Mouse (Mus musculus): ENCODE results near the gene Commd2. TPM values are rescaled to one million over a fixed set of nuclear protein-coding genes. Genes with fewer than 3 reads are reported as not detected.

Gene Commd2
- polyA plus RNA-seq, 1 experiment from 2014 or later, result 87.0 TPM

- Histone ChIP-seq H3K4me3 (no peak overlapping the region), H3K4me1 (replicated peaks) (no peaks in the 10 kb centered on the region), H3K9ac (no peak overlapping the region), H3K36me3 (no peaks in the 10 kb centered on the region), H3K9me3 (no peaks in the 10 kb centered on the region), H3K4me2 (no peak overlapping the region), H3K27me3 (0 out of 2 replicates have a peak, but pooled peaks cover 3% of the 10 kb centered on the region), H3K27ac (replicated peaks) (no peak overlapping the region)
- ATAC-seq (ENCODE audit: low read depth), result no peak
- WGBS, result 77% methylated on average over 6 of the region's 6 CpGs
These were observed 7.1 kb upstream of the Commd2 start for GRCm38 (mm10) chr3:57658608-57659007.

- WGBS, result 90% methylated on average over 3 of the region's 3 CpGs
- no peak overlapping the region for H3K4me2 ChIP-seq
- H3K4me3 ChIP-seq, result no peak overlapping the region
- no peak overlapping the region for H3K27ac ChIP-seq (replicated peaks)
- H3K4me1 ChIP-seq (replicated peaks), result peaks cover 7% of the 10 kb centered on the region
- no peak for ATAC-seq (ENCODE audit: low read depth)
- H3K9ac ChIP-seq, result no peak overlapping the region
- no peaks in the 10 kb centered on the region for H3K9me3 ChIP-seq
- peaks cover 10% of the 10 kb centered on the region; the same call in 1 of the 2 replicates for H3K36me3 ChIP-seq
- peaks cover 7% of the 10 kb centered on the region; the same call in 1 of the 2 replicates for H3K27me3 ChIP-seq
These were observed 2.1 kb upstream of the Commd2 start for GRCm38 (mm10) chr3:57653646-57654045.

GRCm38 (mm10) chr3:57652485-57652884 is 970 bp upstream of the Commd2 start:
- H3K27me3 ChIP-seq, result peaks cover 7% of the 10 kb centered on the region; the same call in 1 of the 2 replicates
- no peak overlapping the region for H3K9ac ChIP-seq
- 83% methylated on average over 3 of the region's 3 CpGs for WGBS
- no peak overlapping the region for H3K27ac ChIP-seq (replicated peaks)
- peaks cover 7% of the 10 kb centered on the region for H3K4me1 ChIP-seq (replicated peaks)
- no peaks in the 10 kb centered on the region for H3K9me3 ChIP-seq
- peaks cover 14% of the 10 kb centered on the region for H3K36me3 ChIP-seq
- ATAC-seq (ENCODE audit: low read depth), result no peak
- H3K4me2 ChIP-seq, result no peak overlapping the region
- H3K4me3 ChIP-seq, result no peak overlapping the region

GRCm38 (mm10) chr3:57651865-57652259 is 347 bp upstream of the Commd2 start:
- no peak overlapping the region for H3K27ac ChIP-seq (replicated peaks)
- H3K36me3 ChIP-seq, result peaks cover 14% of the 10 kb centered on the region
- ATAC-seq (ENCODE audit: low read depth), result peak; percentile 45

GRCm38 (mm10) chr3:57643191-57643590 is 8.3 kb downstream of the Commd2 start:
- WGBS, result 87% methylated on average over 6 of the region's 6 CpGs
- ATAC-seq (ENCODE audit: low read depth), result no peak
- peaks cover 20% of the 10 kb centered on the region for H3K36me3 ChIP-seq
- no peaks in the 10 kb centered on the region for H3K9me3 ChIP-seq
- H3K27me3 ChIP-seq, result no peaks in the 10 kb centered on the region
- H3K4me2 ChIP-seq, result no peak overlapping the region
- no peak overlapping the region for H3K9ac ChIP-seq
- no peak overlapping the region for H3K27ac ChIP-seq (replicated peaks)
- no peaks in the 10 kb centered on the region for H3K4me1 ChIP-seq (replicated peaks)
- no peak overlapping the region for H3K4me3 ChIP-seq

More at GRCm38 (mm10) chr3:57651865-57652259, 347 bp upstream of the Commd2 start:
- peaks cover 7% of the 10 kb centered on the region; the same call in 1 of the 2 replicates for H3K27me3 ChIP-seq
- peaks cover 7% of the 10 kb centered on the region for H3K4me1 ChIP-seq (replicated peaks)
- 77% methylated on average over 3 of the region's 3 CpGs for WGBS
- H3K4me3 ChIP-seq, result peak overlapping the region; percentile 79
- H3K9ac ChIP-seq, result peak overlapping the region; percentile 89
- H3K9me3 ChIP-seq, result no peaks in the 10 kb centered on the region
- peak overlapping the region; percentile 68 for H3K4me2 ChIP-seq

- no peak for ATAC-seq (ENCODE audit: low read depth)
- no peaks in the 10 kb centered on the region for H3K27me3 ChIP-seq
- no peak overlapping the region for H3K9ac ChIP-seq
- no peaks in the 10 kb centered on the region for H3K36me3 ChIP-seq
- 74% methylated on average over 6 of the region's 6 CpGs for WGBS
- no peaks in the 10 kb centered on the region for H3K9me3 ChIP-seq
- H3K4me1 ChIP-seq (replicated peaks), result no peaks in the 10 kb centered on the region
- H3K4me3 ChIP-seq, result no peak overlapping the region
- H3K27ac ChIP-seq (replicated peaks), result no peak overlapping the region
- H3K4me2 ChIP-seq, result no peak overlapping the region
These were observed 13.9 kb downstream of the Commd2 start for GRCm38 (mm10) chr3:57637596-57637995.

GRCm38 (mm10) chr3:57634763-57635487 is 16.6 kb downstream of the Commd2 start:
- Histone ChIP-seq H3K27ac (replicated peaks) (no peak overlapping the region), H3K27me3 (no peaks in the 10 kb centered on the region), H3K4me3 (no peak overlapping the region), H3K4me1 (replicated peaks) (no peaks in the 10 kb centered on the region), H3K36me3 (no peaks in the 10 kb centered on the region), H3K9ac (no peak overlapping the region), H3K9me3 (no peaks in the 10 kb centered on the region), H3K4me2 (no peak overlapping the region)
- WGBS, result 82% methylated on average over 3 of the region's 3 CpGs
- no peak for ATAC-seq (ENCODE audit: low read depth)

- Histone ChIP-seq H3K27me3 (no peaks in the 10 kb centered on the region), H3K27ac (replicated peaks) (no peak overlapping the region), H3K4me3 (no peak overlapping the region), H3K9ac (no peak overlapping the region), H3K9me3 (no peaks in the 10 kb centered on the region), H3K4me1 (replicated peaks) (peaks cover 5% of the 10 kb centered on the region), H3K4me2 (no peak overlapping the region), H3K36me3 (no peaks in the 10 kb centered on the region)
- 90% methylated on average over 11 of the region's 11 CpGs for WGBS
- ATAC-seq (ENCODE audit: low read depth), result no peak
These were observed 24.5 kb downstream of the Commd2 start for GRCm38 (mm10) chr3:57626954-57627513.

- no peaks in the 10 kb centered on the region for H3K36me3 ChIP-seq
- H3K4me1 ChIP-seq (replicated peaks), result peaks cover 5% of the 10 kb centered on the region
- peak overlapping the region; percentile 62 for H3K4me2 ChIP-seq
- peak overlapping the region; percentile 43; the same call in 1 of the 2 replicates for H3K9ac ChIP-seq
- H3K4me3 ChIP-seq, result peak overlapping the region; percentile 31
- no peaks in the 10 kb centered on the region for H3K9me3 ChIP-seq
- peak; percentile 59 for ATAC-seq (ENCODE audit: low read depth)
- H3K27ac ChIP-seq (replicated peaks), result no peak overlapping the region
- WGBS, result 21% methylated on average over 21 of the region's 21 CpGs
- H3K27me3 ChIP-seq, result no peaks in the 10 kb centered on the region
These were observed 26.1 kb downstream of the Commd2 start for GRCm38 (mm10) chr3:57625275-57625997.

GRCm38 (mm10) chr3:57619718-57620117 is 31.8 kb downstream of the Commd2 start:
- Histone ChIP-seq H3K4me2 (no peak overlapping the region), H3K36me3 (no peaks in the 10 kb centered on the region), H3K9me3 (no peaks in the 10 kb centered on the region), H3K27me3 (no peaks in the 10 kb centered on the region), H3K27ac (replicated peaks) (no peak overlapping the region), H3K4me1 (replicated peaks) (no peaks in the 10 kb centered on the region), H3K4me3 (no peak overlapping the region), H3K9ac (no peak overlapping the region)
- no peak for ATAC-seq (ENCODE audit: low read depth)
- WGBS, result 77% methylated on average over 4 of the region's 4 CpGs

GRCm38 (mm10) chr3:57615652-57616051 is 35.9 kb downstream of the Commd2 start:
- 91% methylated on average over 4 of the region's 4 CpGs for WGBS
- no peak for ATAC-seq (ENCODE audit: low read depth)
- no peak overlapping the region for H3K27ac ChIP-seq (replicated peaks)

GRCm38 (mm10) chr3:57612430-57612997 is 39.0 kb downstream of the Commd2 start:
- H3K4me1 ChIP-seq (replicated peaks), result no peaks in the 10 kb centered on the region
- WGBS, result 87% methylated on average over 3 of the region's 3 CpGs
- no peak overlapping the region for H3K4me3 ChIP-seq

More at GRCm38 (mm10) chr3:57615652-57616051, 35.9 kb downstream of the Commd2 start:
- Histone ChIP-seq H3K9ac (no peak overlapping the region), H3K36me3 (no peaks in the 10 kb centered on the region), H3K4me1 (replicated peaks) (no peaks in the 10 kb centered on the region), H3K4me2 (no peak overlapping the region), H3K9me3 (no peaks in the 10 kb centered on the region), H3K27me3 (no peaks in the 10 kb centered on the region), H3K4me3 (no peak overlapping the region)

More at GRCm38 (mm10) chr3:57612430-57612997, 39.0 kb downstream of the Commd2 start:
- Histone ChIP-seq H3K27me3 (no peaks in the 10 kb centered on the region), H3K4me2 (no peak overlapping the region), H3K27ac (replicated peaks) (no peak overlapping the region), H3K9me3 (no peaks in the 10 kb centered on the region), H3K36me3 (no peaks in the 10 kb centered on the region), H3K9ac (no peak overlapping the region)
- ATAC-seq (ENCODE audit: low read depth), result no peak
